Mouse (Mus musculus): Measurements from ENCODE around the gene Nkx2-9.

Nkx2-9 gene

DNA sequence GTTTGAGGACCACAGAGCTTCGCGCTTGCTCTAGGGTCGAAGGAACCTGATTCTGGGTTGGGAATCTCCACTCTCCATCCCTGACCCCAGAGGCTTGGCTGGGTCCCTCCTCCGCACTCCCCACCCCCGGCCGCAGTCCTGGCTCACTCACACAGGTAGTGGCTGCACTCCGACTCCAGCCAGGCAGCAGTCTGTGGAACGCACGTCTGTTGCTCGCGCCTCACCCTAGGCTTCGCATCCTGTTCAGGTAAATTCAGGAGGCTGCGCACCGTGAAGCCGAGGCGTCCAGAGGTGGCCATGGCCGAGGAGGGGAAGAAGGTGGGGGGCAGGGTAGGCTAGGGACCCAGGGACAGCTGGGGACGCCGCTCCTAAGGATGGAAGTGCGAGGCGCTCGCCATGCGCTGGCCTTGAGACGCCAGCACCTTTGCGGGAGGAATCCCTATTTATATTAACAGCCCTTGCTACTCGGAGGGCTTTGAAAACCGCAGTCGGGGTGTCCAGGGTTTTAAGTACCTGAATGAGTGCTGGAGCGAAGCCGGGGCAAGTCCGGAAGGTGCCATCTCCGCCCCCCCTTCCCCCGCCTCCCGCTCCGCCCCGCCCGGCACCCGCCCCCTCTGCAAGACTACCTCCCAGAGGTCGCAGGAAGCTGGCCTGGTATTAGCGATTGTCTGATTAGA lies at the start of gene Nkx2-9:
Gene Nkx2-9 (minus strand): TSS at position 524 of the 677 bp plus-strand sequence.
- no peak for DNase-seq (ENCODE audit: low read depth, low spot score)

DNA sequence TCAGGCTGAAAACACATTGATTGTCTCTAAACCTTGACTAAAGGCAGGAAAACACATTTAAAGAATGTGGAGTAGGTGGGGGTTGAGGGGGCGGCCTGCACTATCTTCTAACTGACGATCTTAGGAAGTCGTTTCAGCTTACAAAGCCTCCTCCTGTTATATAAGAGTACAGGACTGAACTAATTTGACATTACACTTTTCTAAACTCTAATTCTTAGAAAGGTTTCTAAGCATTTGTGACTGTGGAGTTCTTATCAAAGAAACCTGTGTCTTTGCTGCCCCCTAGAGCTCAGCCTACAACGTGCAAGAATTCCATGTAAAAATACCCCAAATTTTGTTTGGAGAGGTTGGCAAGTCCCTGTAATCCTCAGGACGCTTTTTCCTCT lies 24.1 kb upstream of the Nkx2-9 start:
- no peak for DNase-seq (ENCODE audit: low read depth, low spot score)

DNA sequence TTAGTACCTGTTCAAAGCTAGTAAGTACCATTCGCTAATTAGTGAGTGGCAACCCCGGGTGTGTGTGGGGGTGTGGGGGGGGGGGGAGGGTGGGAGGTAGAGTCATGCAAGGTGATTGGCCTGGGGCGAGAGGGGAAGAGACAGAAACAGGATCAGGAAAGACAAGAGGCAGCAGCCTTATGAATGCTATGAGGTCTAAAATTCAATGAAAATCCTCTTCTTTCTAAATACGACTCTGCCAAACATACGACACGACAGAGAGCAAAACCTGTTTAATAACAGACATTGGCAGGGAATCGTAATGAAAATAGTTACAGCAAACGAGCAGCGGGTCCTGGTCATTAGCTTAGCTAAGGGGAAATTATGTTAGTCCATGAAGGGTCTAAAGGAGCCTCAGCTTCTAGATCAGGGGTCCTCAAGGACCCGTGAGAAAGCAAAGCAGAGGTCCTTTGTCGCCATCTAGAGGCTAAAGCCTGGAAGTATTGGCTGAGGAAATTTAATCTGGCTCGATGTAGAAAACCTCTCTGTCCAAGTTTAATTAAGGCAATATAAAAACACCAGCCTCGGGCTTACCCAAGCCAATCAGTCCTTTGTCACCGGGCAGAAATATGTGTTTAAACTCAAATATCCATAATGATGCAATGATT lies 23.6 kb upstream of the Nkx2-9 start:
- DNase-seq (ENCODE audit: low read depth, low spot score): no peak

DNA sequence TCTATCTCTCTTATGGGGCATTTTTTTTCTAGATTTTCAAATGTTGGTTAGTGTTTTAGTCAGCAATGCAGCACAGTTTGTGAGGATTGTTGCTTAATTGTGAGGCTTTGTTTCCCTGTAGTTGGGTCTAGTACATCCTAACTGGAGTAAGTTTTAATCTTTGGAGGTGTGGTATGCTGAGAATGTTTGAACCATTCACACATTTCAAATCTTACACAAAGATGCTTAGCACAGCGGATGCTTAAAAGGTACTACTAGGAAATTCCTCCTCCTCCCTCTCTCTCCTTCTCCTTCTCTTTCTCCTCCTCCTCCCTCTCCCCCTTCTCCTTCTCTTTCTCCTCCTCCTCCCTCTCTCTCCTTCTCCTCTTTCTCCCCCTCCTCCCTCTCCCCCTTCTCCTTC lies 3.0 kb upstream of the Nkx2-9 start:
- no peak for DNase-seq (ENCODE audit: low read depth, low spot score)

DNA sequence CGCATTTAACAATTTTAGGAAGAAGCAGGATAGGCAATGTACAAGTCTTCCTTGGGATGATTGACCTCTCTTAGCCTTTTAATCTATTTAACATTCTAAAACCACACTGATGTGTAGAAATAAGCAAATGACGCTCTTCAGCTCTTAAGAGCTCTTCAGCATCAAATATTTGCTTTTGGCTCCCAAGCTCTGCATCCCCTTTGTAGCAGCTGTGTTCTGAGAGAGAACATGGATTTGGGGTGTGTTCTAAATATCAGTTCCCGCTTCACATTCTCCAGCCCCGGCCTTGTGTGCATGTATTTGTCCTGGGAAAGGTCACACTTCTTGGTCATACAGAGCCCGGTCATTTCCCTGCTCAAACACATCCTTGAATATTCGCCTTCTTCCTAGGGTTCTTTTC lies 2.3 kb upstream of the Nkx2-9 start:
- DNase-seq (ENCODE audit: low read depth, low spot score): no peak

DNA sequence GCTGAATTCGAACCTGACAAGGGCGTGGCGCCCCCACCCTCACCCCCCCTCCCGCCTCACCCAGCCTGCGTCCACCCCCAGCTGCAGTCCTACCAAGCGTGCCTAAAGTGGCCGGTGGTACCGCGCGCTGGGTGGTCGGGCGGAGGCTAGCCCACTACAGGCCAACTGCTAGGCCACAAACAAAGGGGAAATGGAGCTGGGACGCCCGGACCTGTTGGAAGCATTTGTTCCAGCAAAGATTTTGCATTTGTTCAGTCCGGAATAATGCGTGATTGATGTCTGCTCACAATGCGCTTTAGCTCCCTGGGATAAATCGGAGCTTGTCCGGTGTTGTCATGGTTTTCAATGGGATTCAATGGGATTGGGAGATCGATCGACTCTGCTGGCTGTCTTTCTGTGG lies 1.4 kb upstream of the Nkx2-9 start:
- no peak for DNase-seq (ENCODE audit: low read depth, low spot score)

DNA sequence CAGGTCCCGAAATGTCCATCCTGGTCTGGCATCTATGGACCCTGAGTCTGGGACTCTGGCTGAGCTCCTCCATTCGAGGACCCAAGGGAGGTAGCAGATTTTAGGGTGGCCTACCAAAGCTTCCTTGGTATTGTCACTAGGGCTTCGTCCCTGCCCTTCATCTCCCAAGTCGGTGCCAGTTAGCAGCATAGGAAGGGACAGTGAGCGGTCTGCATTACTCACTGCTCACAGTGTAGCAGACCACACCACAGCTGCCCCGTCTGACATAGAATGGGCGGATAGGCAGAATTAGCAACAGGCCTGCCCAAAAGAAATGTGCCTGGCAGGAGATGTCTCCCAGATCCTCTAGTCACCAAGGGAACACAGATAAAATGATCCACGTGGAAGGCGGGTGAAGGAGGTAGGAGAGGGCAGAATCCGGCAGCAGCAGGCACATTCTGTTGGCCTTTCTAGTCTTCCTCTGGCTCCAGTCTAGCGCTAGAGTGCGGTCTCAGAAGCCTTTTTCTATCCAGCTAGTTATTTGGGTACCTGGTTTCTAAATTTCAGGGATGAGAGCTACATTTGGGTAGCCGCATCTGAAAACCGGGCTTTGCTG lies 929 bp upstream of the Nkx2-9 start:
- no peak for DNase-seq (ENCODE audit: low read depth, low spot score)

DNA sequence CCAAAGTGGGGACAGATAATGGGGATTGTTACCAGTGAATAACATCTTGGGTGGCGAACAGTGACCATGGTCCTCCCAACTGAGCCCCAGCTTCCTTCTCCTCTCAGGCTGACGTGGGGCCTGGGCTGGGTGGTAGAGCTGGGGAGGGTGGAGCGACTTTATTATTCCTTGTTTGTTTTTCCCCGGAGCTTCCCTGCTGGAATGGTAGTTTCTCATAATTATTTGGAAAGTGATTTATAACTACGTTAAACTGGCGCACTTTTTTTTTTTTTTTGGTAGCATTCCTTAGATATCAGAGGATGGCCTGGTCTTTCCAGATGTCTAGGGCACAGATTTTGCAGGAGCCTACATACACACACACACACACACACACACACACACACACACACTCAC lies 350 bp upstream of the Nkx2-9 start:
- DNase-seq (ENCODE audit: low read depth, low spot score): no peak

DNA sequence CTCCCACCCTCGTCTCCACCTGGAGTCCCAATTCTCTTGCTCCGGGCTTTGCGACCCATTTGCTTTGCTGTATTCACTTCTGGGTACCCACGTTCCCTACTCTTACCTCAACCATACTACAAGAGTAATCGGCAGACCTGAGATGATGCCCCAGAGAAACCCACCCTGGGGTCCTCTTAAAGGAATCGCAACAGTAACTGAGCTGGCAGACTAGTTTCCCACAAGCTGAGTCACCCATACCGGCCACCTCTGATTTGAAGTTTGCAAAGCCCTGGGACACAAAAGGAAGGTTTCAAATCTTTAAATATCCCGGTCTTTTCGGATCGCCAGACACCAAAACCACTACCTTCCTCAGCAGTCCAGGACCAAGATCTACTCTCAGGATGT lies 742 bp downstream of the Nkx2-9 start:
- DNase-seq (ENCODE audit: low read depth, low spot score): no peak

DNA sequence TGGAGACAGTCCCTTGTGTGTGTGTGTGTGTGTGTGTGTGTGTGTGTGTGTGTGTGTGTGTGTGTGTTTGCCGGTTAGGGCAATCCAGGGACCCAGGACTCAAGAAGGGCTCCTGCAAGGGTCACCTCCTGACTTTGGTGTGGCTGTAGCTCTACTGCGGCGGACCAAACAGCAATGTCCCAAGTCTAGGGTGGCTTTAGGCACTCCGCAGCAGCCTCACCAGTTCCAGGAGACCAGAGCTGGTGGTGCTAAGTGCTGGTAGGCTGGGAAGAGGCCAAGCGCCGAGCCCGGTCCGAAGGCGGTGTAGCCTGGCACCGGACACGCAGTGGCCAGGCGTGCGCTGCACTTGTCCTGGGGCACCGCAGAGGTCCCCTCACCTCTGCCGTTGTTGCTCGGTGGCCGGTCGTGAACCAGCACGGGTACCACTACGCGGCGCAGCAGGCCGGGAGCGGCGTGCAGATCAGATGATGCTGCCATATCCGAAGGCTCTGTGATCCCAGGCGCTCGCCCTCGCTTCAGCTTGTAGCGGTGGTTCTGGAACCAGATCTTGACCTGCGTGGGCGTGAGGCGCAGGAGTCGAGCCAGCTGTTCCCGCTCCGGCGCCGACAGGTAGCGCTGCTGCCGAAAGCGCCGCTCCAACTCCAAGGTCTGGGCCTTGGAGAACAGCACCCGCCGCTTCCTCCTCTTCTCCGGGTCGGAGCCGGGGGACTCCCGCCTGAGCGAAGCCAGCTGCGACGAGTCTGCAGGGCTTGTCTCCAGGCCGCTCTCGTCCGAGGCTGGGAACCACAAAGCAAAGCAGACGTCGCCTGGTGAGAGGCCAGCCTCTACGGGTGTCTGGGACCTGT lies 1.4 kb downstream of the Nkx2-9 start:
- DNase-seq (ENCODE audit: low read depth, low spot score): no peak

DNA sequence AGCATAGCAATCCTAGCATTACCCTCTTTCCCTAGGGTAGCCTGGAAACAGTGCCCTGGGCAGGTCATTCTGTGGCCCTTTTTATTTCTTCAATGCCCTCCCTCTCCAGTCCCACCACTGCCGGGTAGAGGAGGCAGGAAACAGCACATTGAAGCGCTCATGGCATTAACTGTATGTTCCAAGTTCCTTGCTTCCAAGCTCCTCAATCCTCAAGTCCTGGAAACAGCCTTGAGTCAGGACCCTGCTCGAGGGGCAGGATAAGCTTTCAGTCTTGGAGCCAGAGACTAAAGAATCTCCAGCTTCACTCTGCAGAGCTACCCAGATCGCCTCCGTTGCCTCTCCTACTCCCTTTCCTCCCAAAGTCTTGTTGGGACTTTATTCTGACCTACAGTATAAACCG lies 2.2 kb downstream of the Nkx2-9 start:
- no peak for DNase-seq (ENCODE audit: low read depth, low spot score)

DNA sequence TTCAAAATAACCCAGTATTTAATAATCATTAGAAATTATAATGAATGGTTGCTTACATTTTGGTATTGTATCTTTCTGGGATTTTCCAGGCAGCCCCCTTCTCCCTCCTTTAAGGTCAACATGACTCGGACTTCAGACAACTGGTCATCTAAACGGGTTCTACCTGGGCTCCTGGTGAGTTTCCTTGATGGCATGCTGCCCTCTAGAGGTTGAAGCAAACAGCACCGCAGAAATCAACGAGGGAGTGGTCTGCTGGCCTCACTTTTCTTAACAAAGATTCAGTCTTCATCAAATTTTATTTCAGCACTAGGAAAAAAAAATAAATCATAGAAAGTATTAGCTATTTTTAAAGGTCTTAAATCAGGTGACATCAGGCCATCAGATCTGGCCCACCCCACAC lies 21.4 kb downstream of the Nkx2-9 start:
- no peak for DNase-seq (ENCODE audit: low read depth, low spot score)

DNA sequence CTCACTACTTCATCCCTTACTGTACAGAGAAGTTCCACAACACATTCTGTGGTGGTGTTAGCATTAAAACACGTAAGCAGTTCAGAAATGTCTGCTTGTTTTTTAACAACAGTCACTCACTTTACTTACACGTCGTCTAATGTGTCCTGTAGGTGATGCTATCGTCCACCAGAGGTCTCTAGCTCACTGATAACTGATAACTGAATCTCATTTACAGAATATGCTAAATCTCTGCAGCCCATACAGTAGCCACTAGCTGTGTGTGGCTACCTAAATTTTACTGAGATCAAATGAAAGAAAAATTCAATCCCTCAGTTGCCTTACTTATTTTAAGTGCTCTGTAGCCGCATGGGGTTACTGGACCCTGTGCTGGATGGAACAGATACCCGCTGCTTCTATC lies 25.3 kb downstream of the Nkx2-9 start:
- no peak for DNase-seq (ENCODE audit: low read depth, low spot score)
